Mouse (Mus musculus) embryonic facial prominence, embryonic 12.5 days (tissue): ENCODE results near the gene Wdfy1. TPM values are rescaled to one million over a fixed set of nuclear protein-coding genes. Genes with fewer than 3 reads are reported as not detected.

ENCODE experiments used
- polyA plus RNA-seq: library from polyadenylated mRNA; unstranded; fragments of >200 nt; fragmentation: Nextera tagmentation; extraction: Ambion mirVana; gene quantifications from 2 replicates; pipeline ENCODE4 v1.2.1, GENCODE M21; 2016

The Wdfy1 gene
- polyA plus RNA-seq, 1 experiment from 2014 or later, result 45.4 TPM

Other genes with a start within 250 kb of the Wdfy1 start
- 0.18 and 0.25 TPM in 2 replicates for gene Ap1s3, start 104.2 kb downstream of the Wdfy1 start, polyA plus RNA-seq
- gene Mrpl44, start 125 bp downstream of the Wdfy1 start, polyA plus RNA-seq, result 45.2 and 48.5 TPM in 2 replicates
- 205 and 228 TPM in 2 replicates for gene Serpine2, start 85.0 kb upstream of the Wdfy1 start, polyA plus RNA-seq